Mouse (Mus musculus): Measurements from ENCODE around the gene Ddx18. TPM values are rescaled to one million over a fixed set of nuclear protein-coding genes. Genes with fewer than 3 reads are reported as not detected.

The Ddx18 gene
- polyA plus RNA-seq, 1 experiment from 2014 or later = 80.4 TPM

DNA sequence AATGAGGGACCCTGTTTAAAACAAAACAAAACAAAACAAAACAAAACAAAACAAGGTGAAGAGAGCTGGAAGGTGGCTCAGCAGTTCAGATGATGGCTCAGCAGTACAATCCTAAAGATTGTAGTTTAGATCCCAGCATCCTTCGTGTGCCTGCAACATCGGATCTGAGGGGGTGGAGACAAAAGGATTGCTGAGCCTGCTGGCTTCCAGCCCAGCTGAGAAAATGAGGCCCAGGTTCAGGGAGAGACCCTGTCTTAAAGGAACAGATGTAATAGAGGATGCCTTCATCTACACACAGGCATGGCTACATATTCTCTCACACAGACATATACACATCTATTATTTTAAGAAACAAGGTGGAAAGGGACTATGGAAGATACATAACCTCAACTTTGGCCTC is 56.6 kb downstream of the Ddx18 start:
- H3K9me3 ChIP-seq = no peaks in the 10 kb centered on the region
- no peak for ATAC-seq (ENCODE audit: low FRiP score)
- H3K4me3 ChIP-seq (replicated peaks) = no peak overlapping the region
- H3K9ac ChIP-seq = no peak overlapping the region
- H3K4me1 ChIP-seq = no peaks in the 10 kb centered on the region; the same call in 1 of the 2 replicates
- no peaks in the 10 kb centered on the region for H3K27me3 ChIP-seq
- no peak overlapping the region for H3K27ac ChIP-seq
- no peaks in the 10 kb centered on the region for H3K36me3 ChIP-seq (replicated peaks)
- no peak overlapping the region for H3K4me2 ChIP-seq
- 49% methylated on average over 2 of the region's 2 CpGs for WGBS

DNA sequence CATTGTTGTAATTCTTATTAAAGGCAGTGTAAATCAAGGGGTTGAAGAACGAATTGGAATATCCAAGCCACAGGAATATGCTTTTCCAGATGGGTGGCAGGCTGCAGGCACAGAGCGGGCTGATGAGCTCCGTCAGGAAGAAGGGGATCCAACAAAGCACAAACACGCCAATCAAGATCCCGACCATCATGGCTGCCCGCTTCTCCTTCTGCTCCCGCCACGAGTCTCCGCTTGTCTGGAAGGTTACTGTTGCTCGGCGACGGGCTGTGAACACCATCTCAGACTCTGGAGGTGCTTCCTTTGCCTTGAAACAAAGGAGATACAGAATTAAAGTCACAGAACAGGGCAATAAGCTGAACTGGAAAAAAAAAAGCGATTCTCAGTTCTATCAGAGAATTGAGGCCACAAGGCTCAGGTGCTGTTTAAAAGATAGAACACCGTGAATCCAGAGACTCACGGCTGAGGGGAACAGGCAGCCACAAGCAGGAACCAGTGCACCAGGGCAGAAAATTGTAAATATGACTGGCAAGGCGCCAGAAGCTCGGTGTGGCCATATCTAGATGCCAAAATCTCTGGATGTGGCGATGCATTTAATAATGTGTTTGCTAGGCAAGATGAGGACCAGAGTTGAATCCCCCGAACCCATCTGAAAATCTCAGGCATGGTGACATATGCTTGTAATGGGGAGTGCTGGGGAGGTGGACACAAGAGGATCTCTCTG is 57.2 kb downstream of the Ddx18 start:
- Histone ChIP-seq H3K9ac (no peak overlapping the region), H3K4me2 (no peak overlapping the region), H3K4me3 (replicated peaks) (no peak overlapping the region), H3K27me3 (no peaks in the 10 kb centered on the region), H3K9me3 (no peaks in the 10 kb centered on the region), H3K4me1 (no peaks in the 10 kb centered on the region; the same call in 1 of the 2 replicates), H3K36me3 (replicated peaks) (no peaks in the 10 kb centered on the region), H3K27ac (no peak overlapping the region)
- ATAC-seq (ENCODE audit: low FRiP score) = no peak
- 90% methylated on average over 19 of the region's 19 CpGs for WGBS

- Histone ChIP-seq H3K36me3 (replicated peaks) (0 out of 2 replicates have a peak, but pooled peaks cover 3% of the 10 kb centered on the region), H3K27me3 (no peaks in the 10 kb centered on the region), H3K4me2 (no peak overlapping the region), H3K4me3 (replicated peaks) (no peak overlapping the region), H3K9me3 (no peaks in the 10 kb centered on the region), H3K27ac (no peak overlapping the region), H3K4me1 (no peaks in the 10 kb centered on the region; the same call in 1 of the 2 replicates), H3K9ac (no peak overlapping the region)
- WGBS = 89% methylated on average over 2 of the region's 2 CpGs
- ATAC-seq (ENCODE audit: low FRiP score) = no peak
These were observed 59.1 kb downstream of the Ddx18 start for GRCm38 (mm10) chr1:121508729-121509128.

Other genes with a start within 250 kb of the Ddx18 start
- 26.1 and 28.6 TPM in 2 replicates for gene Insig2, start 235.4 kb downstream of the Ddx18 start, polyA plus RNA-seq (2016; fragmentation: Nextera tagmentation; extraction: Ambion mirVana)
- gene Ccdc93, start 136.9 kb downstream of the Ddx18 start, polyA plus RNA-seq (2016; fragmentation: Nextera tagmentation; extraction: Ambion mirVana) = 11.0 and 11.4 TPM in 2 replicates
- gene Htr5b, start 39.5 kb downstream of the Ddx18 start, polyA plus RNA-seq (2016; fragmentation: Nextera tagmentation; extraction: Ambion mirVana) = 0.29 TPM in 1 of 2 replicates, not detected in the other

Measured in forebrain, embryonic 12.5 days (tissue).